Mouse (Mus musculus): ENCODE results near the gene Ankdd1a. TPM values are rescaled to one million over a fixed set of nuclear protein-coding genes. Genes with fewer than 3 reads are reported as not detected.

Gene Ankdd1a
- polyA plus RNA-seq, 1 experiment from 2014 or later, result not detected

DNA sequence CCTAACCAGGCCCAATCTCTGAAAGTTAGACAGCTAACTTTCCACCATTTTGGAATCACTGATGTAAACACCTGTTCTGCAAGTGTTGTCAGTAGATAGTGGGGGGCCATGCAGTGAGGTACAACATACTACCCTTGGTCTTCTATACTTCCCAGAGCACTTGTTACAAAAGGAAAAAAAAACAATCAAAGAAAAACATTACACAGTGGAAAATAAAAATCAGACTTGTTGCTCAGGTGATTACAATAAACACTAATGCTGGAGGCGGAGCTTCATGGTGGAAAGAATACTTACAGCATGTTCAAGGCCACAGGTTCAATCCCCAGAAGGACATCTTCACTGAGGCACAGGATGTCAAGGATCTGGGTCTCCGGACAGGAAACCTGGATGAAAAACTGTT lies 32.7 kb upstream of the Ankdd1a start:
- Histone ChIP-seq H3K4me3 (no peak overlapping the region), H3K4me2 (no peak overlapping the region), H3K9me3 (replicated peaks) (no peaks in the 10 kb centered on the region), H3K36me3 (ENCODE audit: poor library complexity, severe bottlenecking) (peaks cover 19% of the 10 kb centered on the region), H3K27ac (no peak overlapping the region), H3K9ac (no peak overlapping the region), H3K27me3 (no peaks in the 10 kb centered on the region), H3K4me1 (peaks cover 25% of the 10 kb centered on the region)
- no peak for ATAC-seq
- WGBS, result 97% methylated on average over 2 of the region's 2 CpGs

DNA sequence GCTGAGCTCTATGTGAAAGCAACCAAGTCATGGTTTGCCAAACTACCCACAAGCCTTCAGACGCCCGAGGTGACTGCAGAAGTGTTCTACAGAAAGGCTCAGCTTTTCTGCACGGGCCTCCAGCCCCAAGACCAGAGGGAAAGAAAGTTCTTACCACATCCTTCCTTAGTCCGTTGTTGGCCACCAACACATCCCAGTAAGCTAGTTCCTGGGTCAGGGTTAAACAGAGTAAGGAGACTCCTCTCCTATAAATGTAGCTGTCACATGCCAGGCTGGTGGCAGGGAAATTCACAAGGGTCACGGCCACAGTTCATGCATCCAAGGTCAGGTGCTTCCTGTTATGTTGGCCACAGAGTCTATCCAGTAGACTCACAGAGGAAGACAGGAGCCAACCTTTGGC lies 32.1 kb upstream of the Ankdd1a start:
- H3K4me1 ChIP-seq, result peaks cover 25% of the 10 kb centered on the region
- H3K4me2 ChIP-seq, result no peak overlapping the region
- 93% methylated on average over 5 of the region's 5 CpGs for WGBS
- no peaks in the 10 kb centered on the region for H3K27me3 ChIP-seq
- peaks cover 17% of the 10 kb centered on the region for H3K36me3 ChIP-seq (ENCODE audit: poor library complexity, severe bottlenecking)
- H3K9me3 ChIP-seq (replicated peaks), result no peaks in the 10 kb centered on the region
- no peak overlapping the region for H3K27ac ChIP-seq
- ATAC-seq, result no peak
- no peak overlapping the region for H3K9ac ChIP-seq
- no peak overlapping the region for H3K4me3 ChIP-seq

DNA sequence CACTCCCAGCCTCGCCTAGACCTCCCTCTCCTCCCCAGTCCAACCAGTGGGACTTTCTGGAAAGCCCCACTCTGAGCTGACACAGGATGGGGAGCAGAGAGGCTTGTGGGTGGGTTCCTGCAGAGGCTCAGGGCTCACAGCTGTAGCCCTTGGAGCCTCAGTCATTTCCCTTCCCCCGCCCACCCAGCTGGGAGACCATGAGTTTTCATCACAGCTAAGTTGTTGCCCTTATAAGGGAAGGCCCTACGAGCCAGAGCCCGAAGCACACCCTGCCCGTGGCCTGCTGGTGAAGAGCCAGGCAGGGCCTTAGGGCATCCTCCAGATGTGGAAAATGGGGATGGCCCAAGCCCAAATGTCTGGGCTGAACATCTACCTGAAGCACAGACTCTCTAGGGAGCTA lies 31.0 kb upstream of the Ankdd1a start:
- peaks cover 6% of the 10 kb centered on the region; the same call in 1 of the 2 replicates for H3K36me3 ChIP-seq (ENCODE audit: poor library complexity, severe bottlenecking)
- H3K9ac ChIP-seq, result no peak overlapping the region
- no peak overlapping the region for H3K4me2 ChIP-seq
- no peak overlapping the region; the same call in 1 of the 2 replicates for H3K27ac ChIP-seq
- no peaks in the 10 kb centered on the region for H3K27me3 ChIP-seq
- no peaks in the 10 kb centered on the region for H3K9me3 ChIP-seq (replicated peaks)
- peaks cover 25% of the 10 kb centered on the region for H3K4me1 ChIP-seq
- no peak for ATAC-seq
- WGBS, result 55% methylated on average over 5 of the region's 5 CpGs
- H3K4me3 ChIP-seq, result no peak overlapping the region

DNA sequence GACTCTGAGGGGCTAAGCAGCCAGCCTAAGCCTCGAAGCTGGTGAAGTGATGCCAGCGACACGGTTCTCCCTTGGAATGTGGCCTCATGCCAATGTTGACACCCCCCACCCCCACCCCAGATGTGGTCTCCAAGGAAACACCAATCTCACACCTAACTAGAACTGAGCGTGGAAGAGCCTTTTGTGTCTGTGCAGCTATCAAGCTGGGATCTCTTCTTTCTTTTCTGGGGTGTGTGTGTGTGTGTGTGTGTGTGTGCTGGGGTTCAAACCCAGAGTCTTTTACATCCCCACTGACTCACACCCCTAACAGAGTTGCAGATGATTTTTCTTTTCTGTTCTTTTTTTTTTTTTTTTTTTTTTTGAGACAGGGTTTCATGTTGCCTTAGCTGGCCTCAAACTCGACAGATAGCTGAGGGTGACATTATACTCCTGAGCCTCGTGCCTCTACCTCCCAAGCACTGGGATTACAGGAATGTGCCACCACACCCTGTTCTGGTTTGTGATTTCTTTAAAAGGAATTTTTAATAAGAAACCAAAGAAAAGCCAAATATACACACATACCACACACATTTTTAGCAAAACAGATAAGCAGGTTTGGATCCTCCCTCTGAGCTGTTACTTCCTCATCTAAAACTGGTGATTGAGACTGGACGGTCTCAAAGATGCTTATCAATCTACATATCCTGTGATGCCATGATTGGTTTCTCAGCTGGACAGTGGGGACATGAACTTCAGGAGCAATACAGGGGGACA lies 30.3 kb upstream of the Ankdd1a start:
- no peak overlapping the region for H3K27ac ChIP-seq
- no peaks in the 10 kb centered on the region for H3K9me3 ChIP-seq (replicated peaks)
- H3K4me3 ChIP-seq, result no peak overlapping the region
- H3K4me2 ChIP-seq, result no peak overlapping the region
- H3K27me3 ChIP-seq, result no peaks in the 10 kb centered on the region
- WGBS, result 33% methylated on average over 7 of the region's 7 CpGs
- H3K36me3 ChIP-seq (ENCODE audit: poor library complexity, severe bottlenecking), result no peaks in the 10 kb centered on the region
- H3K9ac ChIP-seq, result no peak overlapping the region
- no peak for ATAC-seq
- H3K4me1 ChIP-seq, result peaks cover 25% of the 10 kb centered on the region

DNA sequence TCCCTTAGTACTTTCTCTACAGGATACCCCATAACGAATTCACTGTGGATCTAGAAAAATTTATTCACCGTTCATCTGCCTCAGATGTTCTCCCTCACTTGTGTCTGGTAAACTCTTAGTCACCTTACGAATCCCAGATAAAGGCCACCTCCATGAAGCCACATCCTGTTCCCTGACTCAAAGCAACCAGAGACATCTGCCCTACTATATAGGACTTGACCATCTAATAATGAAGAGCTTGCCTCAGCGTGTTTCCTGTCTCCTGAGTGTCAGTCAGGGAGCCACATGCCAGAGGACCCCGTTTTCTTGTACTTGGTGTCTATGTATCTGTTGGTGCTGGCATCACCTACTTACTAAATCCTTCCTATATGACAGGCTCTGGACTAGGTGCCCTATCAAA lies 29.6 kb upstream of the Ankdd1a start:
- H3K27me3 ChIP-seq, result no peaks in the 10 kb centered on the region
- H3K36me3 ChIP-seq (ENCODE audit: poor library complexity, severe bottlenecking), result no peaks in the 10 kb centered on the region
- no peak overlapping the region for H3K4me3 ChIP-seq
- H3K9ac ChIP-seq, result no peak overlapping the region
- ATAC-seq, result no peak
- H3K4me1 ChIP-seq, result peaks cover 21% of the 10 kb centered on the region
- no peaks in the 10 kb centered on the region for H3K9me3 ChIP-seq (replicated peaks)
- 89% methylated on average over 5 of the region's 5 CpGs for WGBS
- H3K27ac ChIP-seq, result no peak overlapping the region
- no peak overlapping the region for H3K4me2 ChIP-seq

DNA sequence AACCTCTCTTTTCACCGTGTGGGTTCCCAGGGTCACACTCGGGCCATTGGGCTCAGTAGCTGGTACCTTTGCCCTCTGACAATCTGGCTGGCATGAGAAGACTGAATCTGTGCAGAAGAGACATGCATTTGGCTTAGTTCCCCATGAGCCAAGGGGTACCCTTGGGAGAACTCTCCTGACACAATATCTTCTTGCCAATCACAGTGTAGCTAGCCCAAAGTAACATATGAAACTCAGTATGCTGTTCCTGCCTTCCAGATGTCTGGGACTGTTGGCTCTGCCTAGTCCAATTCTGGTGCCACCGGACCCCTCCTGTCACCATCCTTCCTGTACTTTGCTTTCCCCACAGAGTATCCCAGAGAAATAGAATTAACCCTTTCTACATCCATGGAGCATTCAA lies 29.1 kb upstream of the Ankdd1a start:
- Histone ChIP-seq H3K9me3 (replicated peaks) (no peaks in the 10 kb centered on the region), H3K27ac (no peak overlapping the region), H3K9ac (no peak overlapping the region), H3K4me1 (peaks cover 21% of the 10 kb centered on the region), H3K36me3 (ENCODE audit: poor library complexity, severe bottlenecking) (no peaks in the 10 kb centered on the region), H3K27me3 (no peaks in the 10 kb centered on the region), H3K4me2 (no peak overlapping the region), H3K4me3 (no peak overlapping the region)
- no peak for ATAC-seq
- WGBS, result 84% methylated on average over 3 of the region's 3 CpGs

DNA sequence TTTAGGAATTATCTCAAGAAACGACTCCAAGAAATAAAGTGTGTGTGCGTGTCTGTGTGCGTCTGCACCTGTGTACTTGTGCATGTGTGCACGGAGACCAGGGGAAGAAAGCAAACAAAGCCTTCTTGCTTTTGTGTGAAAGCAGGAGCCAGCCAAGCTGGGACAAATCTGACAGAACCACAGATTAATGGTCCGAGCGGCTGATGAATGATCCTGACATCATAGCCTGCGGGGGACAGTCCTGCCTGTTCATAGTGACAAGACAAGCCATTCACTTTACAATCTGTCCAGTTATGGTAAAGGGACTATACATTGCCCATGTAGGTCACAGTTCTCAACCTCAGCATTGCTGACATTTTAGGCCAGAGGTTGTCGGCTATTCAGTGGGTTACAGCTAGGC lies 28.3 kb upstream of the Ankdd1a start:
- Histone ChIP-seq H3K9ac (no peak overlapping the region), H3K27ac (no peak overlapping the region), H3K4me2 (no peak overlapping the region), H3K4me1 (peaks cover 21% of the 10 kb centered on the region), H3K36me3 (ENCODE audit: poor library complexity, severe bottlenecking) (no peaks in the 10 kb centered on the region), H3K9me3 (replicated peaks) (no peaks in the 10 kb centered on the region), H3K27me3 (no peaks in the 10 kb centered on the region), H3K4me3 (no peak overlapping the region)
- 68% methylated on average over 8 of the region's 8 CpGs for WGBS
- ATAC-seq, result no peak

DNA sequence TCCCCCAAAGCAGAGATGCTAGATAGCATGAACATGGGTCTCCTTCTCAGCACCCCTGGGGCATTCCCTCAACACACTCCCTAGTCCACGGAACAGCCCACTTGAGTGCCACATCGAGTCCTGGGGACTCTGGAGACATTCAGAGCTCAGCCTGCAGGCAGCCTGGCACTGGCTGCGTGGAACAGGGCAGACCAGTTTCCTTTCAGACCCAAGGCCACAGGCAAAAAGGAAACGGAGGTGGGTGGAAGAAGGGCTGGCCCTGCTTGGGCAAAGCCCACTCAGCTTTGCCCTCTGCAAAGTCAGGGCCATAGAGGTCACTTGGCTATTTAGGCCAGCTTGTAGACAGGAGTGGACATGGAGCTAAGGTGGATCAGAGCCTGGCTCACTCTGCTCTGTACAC lies 27.9 kb upstream of the Ankdd1a start:
- no peaks in the 10 kb centered on the region for H3K27me3 ChIP-seq
- no peaks in the 10 kb centered on the region for H3K36me3 ChIP-seq (ENCODE audit: poor library complexity, severe bottlenecking)
- H3K4me1 ChIP-seq, result peaks cover 21% of the 10 kb centered on the region
- no peaks in the 10 kb centered on the region for H3K9me3 ChIP-seq (replicated peaks)
- H3K27ac ChIP-seq, result no peak overlapping the region
- H3K4me3 ChIP-seq, result no peak overlapping the region
- ATAC-seq, result no peak
- no peak overlapping the region for H3K9ac ChIP-seq
- H3K4me2 ChIP-seq, result no peak overlapping the region
- WGBS, result 76% methylated on average over 4 of the region's 4 CpGs

DNA sequence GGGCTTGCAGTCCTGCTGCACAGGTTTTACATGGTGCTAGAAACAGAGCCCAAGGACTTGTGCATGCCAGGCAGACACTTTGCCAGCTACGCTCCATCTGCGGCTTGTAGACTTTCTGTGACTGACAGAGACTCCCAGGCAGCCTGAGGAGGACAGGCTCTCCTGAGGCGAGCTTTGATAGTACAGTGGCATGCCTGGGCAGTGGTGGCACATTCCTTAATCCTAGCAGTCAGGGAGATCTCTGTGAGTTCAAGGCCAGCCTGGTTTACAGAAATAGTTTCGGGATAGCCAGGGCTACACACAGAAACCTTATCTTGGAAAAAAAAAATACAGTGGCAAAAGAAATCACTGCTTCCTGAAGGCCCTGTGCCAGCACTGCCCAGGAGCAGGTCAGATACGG lies 27.1 kb upstream of the Ankdd1a start:
- no peak for ATAC-seq
- Histone ChIP-seq H3K27me3 (no peaks in the 10 kb centered on the region), H3K9me3 (replicated peaks) (no peaks in the 10 kb centered on the region), H3K27ac (no peak overlapping the region), H3K4me2 (no peak overlapping the region), H3K4me3 (no peak overlapping the region), H3K9ac (no peak overlapping the region), H3K4me1 (peaks cover 21% of the 10 kb centered on the region), H3K36me3 (ENCODE audit: poor library complexity, severe bottlenecking) (no peaks in the 10 kb centered on the region)
- WGBS, result 85% methylated on average over 5 of the region's 5 CpGs

DNA sequence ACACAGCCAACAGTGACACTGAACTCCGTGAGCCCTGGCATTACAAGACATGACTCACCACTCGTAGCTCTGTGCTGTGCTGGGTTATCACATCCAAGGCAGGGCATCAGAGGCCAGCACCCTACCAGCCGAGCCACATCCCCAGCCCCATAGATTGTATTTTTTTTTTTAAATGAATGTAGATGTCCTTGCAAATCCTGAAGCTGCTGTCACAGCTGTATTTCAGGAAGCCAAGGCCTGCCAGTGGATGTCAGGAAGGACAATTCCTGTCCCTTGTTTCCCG lies 26.4 kb upstream of the Ankdd1a start:
- peaks cover 24% of the 10 kb centered on the region for H3K4me1 ChIP-seq
- no peak overlapping the region for H3K27ac ChIP-seq
- ATAC-seq, result no peak
- H3K4me2 ChIP-seq, result no peak overlapping the region
- no peak overlapping the region for H3K9ac ChIP-seq
- H3K27me3 ChIP-seq, result no peaks in the 10 kb centered on the region
- no peak overlapping the region for H3K4me3 ChIP-seq
- H3K36me3 ChIP-seq (ENCODE audit: poor library complexity, severe bottlenecking), result no peaks in the 10 kb centered on the region
- 61% methylated on average over 4 of the region's 4 CpGs for WGBS
- no peaks in the 10 kb centered on the region for H3K9me3 ChIP-seq (replicated peaks)

DNA sequence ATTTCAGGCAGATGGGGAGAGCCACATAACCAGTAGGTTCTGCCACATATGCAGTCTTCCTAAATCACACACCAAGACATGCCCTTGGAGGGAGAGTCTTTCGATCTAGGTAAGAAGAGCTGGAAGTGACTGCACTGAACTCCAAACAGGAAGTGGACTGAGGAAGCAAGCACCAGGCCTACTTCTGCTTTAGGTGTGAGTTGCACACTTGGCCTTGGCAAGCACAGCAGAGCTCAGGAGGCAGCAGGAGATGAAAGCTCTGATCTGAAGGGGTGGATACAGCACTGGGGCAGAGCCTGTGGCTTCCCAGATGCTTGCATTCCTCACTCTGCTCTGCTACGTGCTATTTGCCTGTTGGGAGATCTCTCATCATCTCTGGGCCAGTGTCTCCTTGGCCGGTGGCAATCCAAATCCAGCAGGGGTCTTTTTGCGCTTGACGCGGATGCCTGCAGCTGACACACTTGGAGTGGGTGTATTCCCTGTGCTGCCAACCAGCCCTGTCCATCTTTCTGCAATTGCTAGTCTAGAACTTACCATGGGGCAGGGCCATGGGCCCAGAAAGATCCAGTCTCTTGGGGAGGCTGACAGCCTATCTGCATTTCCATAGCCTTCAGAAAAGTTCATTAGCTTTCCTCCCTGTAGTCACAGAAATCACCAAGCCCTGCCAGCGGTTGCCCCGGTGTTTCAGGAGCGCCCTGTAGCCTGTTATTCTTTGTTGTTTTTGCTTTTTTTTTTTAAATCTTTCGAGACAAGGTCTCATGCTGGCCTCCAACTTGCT lies 25.8 kb upstream of the Ankdd1a start:
- Histone ChIP-seq H3K4me1 (peaks cover 19% of the 10 kb centered on the region), H3K27me3 (no peaks in the 10 kb centered on the region), H3K9me3 (replicated peaks) (no peaks in the 10 kb centered on the region), H3K36me3 (ENCODE audit: poor library complexity, severe bottlenecking) (no peaks in the 10 kb centered on the region), H3K4me3 (no peak overlapping the region), H3K4me2 (no peak overlapping the region), H3K9ac (no peak overlapping the region), H3K27ac (no peak overlapping the region)
- 75% methylated on average over 10 of the region's 10 CpGs for WGBS
- no peak for ATAC-seq

DNA sequence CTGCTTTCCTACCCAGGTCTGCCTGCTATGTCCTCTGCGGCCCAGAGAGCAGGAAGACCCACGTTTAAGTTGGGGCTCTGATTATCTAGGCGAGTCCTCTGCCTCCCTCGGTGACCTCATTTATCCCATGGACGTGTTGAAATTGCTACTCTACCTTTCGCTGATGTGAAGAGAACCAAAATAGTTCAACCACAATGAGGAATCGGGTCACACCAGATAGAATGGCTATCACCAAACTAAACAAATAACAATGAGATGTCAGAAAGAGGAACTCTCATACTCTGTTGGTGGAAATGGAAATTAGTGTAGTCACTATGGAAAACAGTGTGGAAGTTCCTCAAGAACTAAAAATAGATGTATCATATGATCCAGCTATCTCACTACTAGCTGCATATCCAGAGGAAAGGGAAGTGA lies 22.1 kb upstream of the Ankdd1a start:
- H3K27me3 ChIP-seq, result no peaks in the 10 kb centered on the region
- no peak overlapping the region for H3K9ac ChIP-seq
- no peak overlapping the region for H3K4me3 ChIP-seq
- peaks cover 4% of the 10 kb centered on the region; the same call in 1 of the 2 replicates for H3K4me1 ChIP-seq
- 85% methylated on average over 7 of the region's 7 CpGs for WGBS
- no peak for ATAC-seq
- H3K9me3 ChIP-seq (replicated peaks), result no peaks in the 10 kb centered on the region
- no peaks in the 10 kb centered on the region for H3K36me3 ChIP-seq (ENCODE audit: poor library complexity, severe bottlenecking)
- no peak overlapping the region for H3K27ac ChIP-seq
- H3K4me2 ChIP-seq, result no peak overlapping the region

Measured in forebrain, embryonic 13.5 days (tissue).